Mouse (Mus musculus) midbrain, embryonic 11.5 days (tissue): Measurements from ENCODE around the gene Fabp2. TPM values are rescaled to one million over a fixed set of nuclear protein-coding genes. Genes with fewer than 3 reads are reported as not detected.

ENCODE experiments used
- ATAC-seq: fragments of 200-750 bp; cut with Nextera tagmentation; 2 replicates; pipeline ENCODE4 v1.8.0; 2017; ENCODE audit warnings: moderate TSS enrichment, moderate library complexity; ENCODE audit not compliant: low FRiP score
- DNase-seq: peaks from one replicate; pipeline ENCODE4 v3.0.0; 2015; ENCODE audit warnings: low spot score; ENCODE audit errors: missing footprints
- H3K27ac ChIP-seq: fragments of 300-500 bp; sonication (generic); 2 replicates; pipeline ENCODE4 v1.5.1; 2014; ENCODE audit warnings: low read depth, low read length
- H3K27me3 ChIP-seq: fragments of 300-500 bp; sonication (generic); 2 replicates; pipeline ENCODE4 v1.6.1; 2014; ENCODE audit warnings: mild to moderate bottlenecking, low read length, moderate library complexity, mixed read lengths; ENCODE audit not compliant: control insufficient read depth, insufficient read depth
- H3K36me3 ChIP-seq: fragments of 300-500 bp; sonication (generic); 2 replicates; pipeline ENCODE4 v1.6.1; 2014; ENCODE audit warnings: mild to moderate bottlenecking, low read length, moderate library complexity, mixed read lengths; ENCODE audit not compliant: control insufficient read depth, insufficient read depth
- H3K4me1 ChIP-seq: fragments of 300-500 bp; sonication (generic); 2 replicates; pipeline ENCODE4 v1.6.1; 2014; ENCODE audit warnings: low read length; ENCODE audit not compliant: control insufficient read depth, insufficient read depth
- H3K4me2 ChIP-seq: fragments of 300-500 bp; sonication (generic); 2 replicates; pipeline ENCODE4 v1.6.1; 2014; ENCODE audit warnings: mild to moderate bottlenecking, moderate library complexity
- H3K4me3 ChIP-seq: fragments of 300-500 bp; sonication (generic); 2 replicates; pipeline ENCODE4 v1.5.1; 2014; ENCODE audit warnings: low read depth, low read length
- H3K9ac ChIP-seq: fragments of 300-500 bp; sonication (generic); 2 replicates; pipeline ENCODE4 v1.6.1; 2014; ENCODE audit warnings: low read length
- H3K9me3 ChIP-seq: fragments of 300-500 bp; sonication (generic); 2 replicates; pipeline ENCODE4 v1.6.1; 2016; ENCODE audit warnings: low read length; ENCODE audit not compliant: control insufficient read depth
- WGBS: fragments of 180-500 bp; shearing (Covaris S2); extraction: QIAGEN DNeasy Blood & Tissue Kit; methylation state at CpG from one replicate; pipeline ENCODE4 v1.1.7; 2014; 5-methylcytosine and 5-hydroxymethylcytosine counted together
- polyA plus RNA-seq: library from polyadenylated mRNA; unstranded; fragments of >200 nt; fragmentation: Nextera tagmentation; extraction: Ambion mirVana; gene quantifications from 2 replicates; pipeline ENCODE4 v1.2.1, GENCODE M21; 2014

Fabp2 gene
- polyA plus RNA-seq, 1 experiment from 2014 or later, result not detected

DNA sequence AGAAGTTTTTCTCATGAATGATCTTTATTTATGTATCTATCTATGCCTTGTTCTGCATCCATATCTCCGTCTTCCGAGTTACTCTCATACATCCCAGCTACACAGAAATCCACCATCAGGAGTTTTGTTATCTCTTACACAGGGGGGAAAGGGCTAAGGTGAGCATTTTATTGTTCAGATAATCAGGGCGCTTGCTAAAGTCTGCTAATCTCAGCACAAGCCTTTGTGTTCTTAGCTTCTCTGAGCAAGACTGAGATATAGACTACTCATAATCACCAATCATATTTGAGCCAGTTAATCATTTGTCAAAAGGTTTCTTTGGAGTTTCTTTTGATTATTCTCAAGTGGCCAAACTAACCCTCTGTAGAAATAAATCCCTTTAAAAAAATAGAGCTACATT lies 17.3 kb upstream of the Fabp2 start:
- DNase-seq (no peak), ATAC-seq (no peak)
- H3K4me2 ChIP-seq, result no peak overlapping the region
- H3K4me3 ChIP-seq, result no peak overlapping the region
- H3K27me3 ChIP-seq, result no peaks in the 10 kb centered on the region
- H3K4me1 ChIP-seq, result no peaks in the 10 kb centered on the region
- WGBS, result 91% methylated on average over 3 of the region's 3 CpGs
- no peak overlapping the region for H3K27ac ChIP-seq
- no peaks in the 10 kb centered on the region for H3K36me3 ChIP-seq
- no peaks in the 10 kb centered on the region for H3K9me3 ChIP-seq
- H3K9ac ChIP-seq, result no peak overlapping the region

DNA sequence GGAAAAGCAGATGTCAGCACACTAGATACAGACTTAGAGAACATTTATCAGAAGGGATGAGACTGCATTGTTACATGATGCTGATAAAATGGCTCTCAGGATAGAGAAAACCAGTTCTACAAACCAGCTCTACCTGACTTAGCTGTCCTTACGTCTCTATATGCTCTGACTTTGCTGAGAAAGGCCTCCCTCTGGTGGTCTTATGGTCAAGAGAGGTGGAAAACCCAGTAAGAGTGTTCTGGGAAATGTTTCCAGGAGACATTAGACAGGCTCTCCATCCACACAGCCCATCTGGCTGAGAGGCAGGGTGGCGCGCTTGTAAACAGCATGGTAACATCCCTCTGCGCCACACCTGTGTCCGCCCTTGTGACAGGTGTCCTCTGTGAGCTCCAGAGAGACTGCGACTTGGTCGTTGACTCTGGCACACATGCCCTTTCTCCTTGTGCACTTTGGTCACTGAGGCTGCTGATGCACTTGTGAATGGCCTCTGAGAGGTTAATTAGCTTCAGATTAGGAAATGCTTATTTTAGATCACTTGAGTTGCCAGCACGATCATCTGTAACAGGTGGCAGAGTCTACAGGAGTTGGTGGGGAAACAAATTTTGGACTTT lies 16.1 kb upstream of the Fabp2 start:
- Histone ChIP-seq H3K4me1 (no peaks in the 10 kb centered on the region), H3K4me2 (no peak overlapping the region), H3K36me3 (no peaks in the 10 kb centered on the region), H3K27me3 (no peaks in the 10 kb centered on the region), H3K4me3 (no peak overlapping the region), H3K27ac (no peak overlapping the region), H3K9ac (no peak overlapping the region), H3K9me3 (no peaks in the 10 kb centered on the region)
- 90% methylated on average over 8 of the region's 8 CpGs for WGBS
- DNase-seq, result no peak
- ATAC-seq, result no peak

DNA sequence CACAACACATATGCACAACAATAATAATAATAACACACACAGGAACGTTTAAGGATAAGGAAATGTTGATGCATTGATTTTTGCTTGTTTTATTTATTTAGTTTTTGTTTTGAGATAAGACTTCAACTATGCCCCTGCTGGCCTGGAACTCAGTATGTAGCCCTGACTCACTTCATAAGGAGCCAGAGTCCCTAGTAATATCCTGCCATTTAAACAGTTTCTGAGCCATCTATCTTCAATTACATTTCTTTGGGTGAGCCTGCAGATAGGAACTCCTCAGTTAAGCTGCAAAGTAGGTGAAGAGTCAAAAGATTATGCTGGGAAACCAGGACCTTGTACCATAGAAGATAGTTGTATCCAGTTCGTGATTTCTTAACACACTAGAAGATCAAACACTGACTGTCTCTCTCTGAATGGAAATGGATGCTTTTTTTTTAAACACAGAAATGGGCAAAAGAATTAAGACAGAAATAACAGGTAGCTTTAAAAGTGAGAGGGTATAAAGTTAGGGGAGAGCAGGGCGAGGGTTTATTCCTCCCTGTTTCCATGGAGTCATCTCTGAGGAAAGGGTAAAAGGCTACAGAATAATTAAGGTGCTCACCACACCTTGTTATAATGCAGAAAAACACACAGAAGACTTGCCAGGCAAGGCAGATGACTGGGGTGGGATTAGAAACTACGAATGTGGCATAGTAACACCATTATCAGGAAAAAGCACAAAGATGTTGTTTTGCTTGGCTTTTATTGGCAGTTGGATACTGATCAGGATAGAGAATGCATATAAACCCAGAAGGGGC lies 7.2 kb upstream of the Fabp2 start:
- Histone ChIP-seq H3K36me3 (no peaks in the 10 kb centered on the region), H3K27ac (no peak overlapping the region), H3K9me3 (no peaks in the 10 kb centered on the region), H3K27me3 (no peaks in the 10 kb centered on the region), H3K9ac (no peak overlapping the region), H3K4me3 (no peak overlapping the region), H3K4me2 (no peak overlapping the region), H3K4me1 (no peaks in the 10 kb centered on the region)
- DNase-seq (no peak), ATAC-seq (no peak)
- WGBS, result 81% methylated on average over 4 of the region's 4 CpGs

DNA sequence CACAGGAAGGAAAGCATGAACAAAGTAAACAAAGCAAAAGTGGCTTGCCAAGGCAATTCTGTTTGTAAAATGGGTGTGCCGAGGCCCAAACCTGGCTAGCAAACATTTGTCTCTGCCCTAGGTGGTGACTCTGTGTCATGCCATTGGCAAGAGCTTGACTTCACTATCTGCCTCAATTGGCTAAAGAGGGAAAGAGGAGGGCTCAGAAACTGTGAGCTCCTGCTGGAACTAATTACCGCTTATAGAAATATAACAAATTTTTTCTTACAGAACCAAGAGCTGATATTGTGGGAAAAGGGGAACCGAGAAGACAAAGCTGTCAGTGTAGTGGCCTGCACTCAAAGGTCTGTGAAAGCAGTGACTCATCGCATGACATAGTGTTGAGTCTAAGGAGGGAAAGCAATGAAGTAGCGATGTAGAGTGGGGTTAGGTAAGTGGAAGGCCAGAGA lies 6.5 kb upstream of the Fabp2 start:
- Histone ChIP-seq H3K4me1 (no peaks in the 10 kb centered on the region), H3K9me3 (no peaks in the 10 kb centered on the region), H3K4me3 (no peak overlapping the region), H3K27me3 (no peaks in the 10 kb centered on the region), H3K36me3 (no peaks in the 10 kb centered on the region), H3K27ac (no peak overlapping the region), H3K9ac (no peak overlapping the region), H3K4me2 (no peak overlapping the region)
- 89% methylated on average over 5 of the region's 5 CpGs for WGBS
- DNase-seq, result no peak
- ATAC-seq, result no peak

DNA sequence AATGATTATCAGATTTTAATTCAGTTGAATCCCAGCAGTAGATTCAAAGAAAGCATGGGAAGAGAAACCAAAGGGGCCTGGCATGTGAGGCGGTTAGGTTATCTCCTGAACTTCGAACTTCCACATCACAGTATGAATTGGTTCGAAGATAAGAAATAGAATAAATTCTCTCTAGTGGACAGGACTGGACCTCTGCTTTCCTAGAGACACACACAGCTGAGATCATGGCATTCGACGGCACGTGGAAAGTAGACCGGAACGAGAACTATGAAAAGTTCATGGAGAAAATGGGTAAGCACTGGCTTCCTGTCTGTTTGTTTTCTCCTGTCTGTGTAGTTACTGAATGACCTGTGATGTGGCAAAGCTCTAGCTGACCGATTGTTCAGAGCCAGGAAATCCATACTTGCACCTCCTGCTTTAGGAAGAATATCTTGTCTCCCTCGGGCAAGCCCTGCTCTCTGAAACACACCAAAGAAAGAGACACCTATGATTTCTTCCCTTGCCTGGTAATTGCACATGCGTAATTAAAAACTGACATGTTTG lies 388 bp downstream of the Fabp2 start:
- Histone ChIP-seq H3K36me3 (no peaks in the 10 kb centered on the region), H3K9ac (no peak overlapping the region), H3K4me3 (no peak overlapping the region), H3K4me1 (no peaks in the 10 kb centered on the region), H3K27ac (no peak overlapping the region), H3K4me2 (no peak overlapping the region), H3K27me3 (no peaks in the 10 kb centered on the region), H3K9me3 (no peaks in the 10 kb centered on the region)
- DNase-seq (no peak), ATAC-seq (no peak)
- WGBS, result 91% methylated on average over 11 of the region's 11 CpGs

DNA sequence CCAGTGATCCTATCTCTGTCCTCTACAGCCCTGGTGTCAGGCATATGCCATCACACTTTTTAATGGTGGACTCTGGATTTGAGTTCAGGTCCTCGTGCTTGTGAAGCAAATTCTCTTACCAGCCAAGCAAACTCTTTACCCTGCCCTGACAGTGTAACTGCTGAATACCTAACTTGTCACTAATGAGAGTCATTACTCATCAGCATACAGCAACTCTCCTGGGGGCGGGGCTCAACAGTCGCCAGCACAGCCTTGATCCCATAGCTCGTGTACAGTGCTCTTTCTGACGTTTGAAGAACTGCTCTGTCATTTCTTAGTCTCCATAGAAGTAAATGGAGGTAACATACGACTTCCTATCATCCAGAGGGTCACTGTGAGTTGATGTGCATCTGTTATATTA lies 3.4 kb downstream of the Fabp2 start:
- no peaks in the 10 kb centered on the region for H3K4me1 ChIP-seq
- H3K27ac ChIP-seq, result no peak overlapping the region
- no peaks in the 10 kb centered on the region for H3K27me3 ChIP-seq
- H3K9me3 ChIP-seq, result no peaks in the 10 kb centered on the region
- H3K4me2 ChIP-seq, result no peak overlapping the region
- DNase-seq (no peak), ATAC-seq (no peak)
- H3K36me3 ChIP-seq, result no peaks in the 10 kb centered on the region
- 69% methylated on average over 6 of the region's 6 CpGs for WGBS
- no peak overlapping the region for H3K4me3 ChIP-seq
- no peak overlapping the region for H3K9ac ChIP-seq

DNA sequence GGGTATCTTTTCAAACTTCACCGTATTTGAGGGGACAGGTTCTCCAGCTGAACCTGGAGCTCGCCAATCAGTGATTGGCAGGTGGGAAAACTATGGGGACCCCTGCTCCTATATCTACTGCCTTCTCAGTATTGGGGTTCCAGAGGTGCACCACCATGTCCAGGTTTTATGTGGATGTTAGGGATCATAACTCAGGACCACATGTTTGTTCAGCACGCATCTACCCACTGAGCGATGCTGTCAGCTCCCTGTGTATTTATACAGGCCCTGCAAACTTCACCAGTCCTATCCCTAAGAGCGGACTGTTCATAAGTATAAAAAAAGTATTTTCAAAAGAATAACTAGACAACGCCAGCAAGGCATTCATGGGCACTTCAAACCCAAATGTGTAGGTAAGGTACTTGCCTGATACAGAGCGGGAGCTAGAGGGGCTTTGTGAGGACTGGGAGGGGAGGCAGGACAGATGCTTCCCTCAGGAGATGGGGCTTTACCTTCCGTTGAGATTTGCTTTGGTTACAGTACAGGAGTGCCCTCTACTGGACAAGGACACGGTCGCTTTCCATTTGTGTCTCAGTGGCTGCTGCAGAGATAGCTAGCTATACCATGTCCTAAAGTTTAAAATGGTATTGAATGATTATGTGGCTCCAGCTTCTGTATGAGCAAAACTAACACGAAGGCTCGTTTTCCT lies 9.0 kb downstream of the Fabp2 start:
- Histone ChIP-seq H3K36me3 (no peaks in the 10 kb centered on the region), H3K9ac (no peak overlapping the region), H3K27me3 (no peaks in the 10 kb centered on the region), H3K4me3 (no peak overlapping the region), H3K4me2 (no peak overlapping the region), H3K9me3 (no peaks in the 10 kb centered on the region), H3K4me1 (no peaks in the 10 kb centered on the region), H3K27ac (no peak overlapping the region)
- DNase-seq (peak; percentile 92), ATAC-seq (peak; percentile 74)
- 42% methylated on average over 12 of the region's 12 CpGs for WGBS

DNA sequence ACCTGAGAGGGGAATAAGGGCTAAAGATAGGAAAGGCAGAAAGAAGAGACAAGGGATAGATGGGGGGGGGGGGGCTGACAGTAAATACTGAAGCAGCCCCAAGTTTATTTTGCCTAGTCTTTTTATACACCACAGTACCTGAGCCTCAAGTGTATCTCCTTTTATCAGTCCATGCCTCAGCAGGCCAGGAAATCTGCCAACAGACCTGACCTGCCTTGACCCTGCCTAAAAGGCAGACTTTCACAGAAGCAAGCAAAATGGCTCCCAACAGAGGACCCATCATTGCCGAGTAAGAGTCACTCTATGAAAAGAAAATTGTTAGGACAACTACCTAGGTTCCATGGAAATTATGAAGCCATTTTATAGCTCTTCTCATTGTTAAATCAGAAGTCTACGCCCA lies 13.0 kb downstream of the Fabp2 start:
- Histone ChIP-seq H3K27me3 (no peaks in the 10 kb centered on the region), H3K4me1 (no peaks in the 10 kb centered on the region), H3K4me2 (no peak overlapping the region), H3K4me3 (no peak overlapping the region), H3K9me3 (no peaks in the 10 kb centered on the region), H3K36me3 (no peaks in the 10 kb centered on the region), H3K27ac (no peak overlapping the region), H3K9ac (no peak overlapping the region)
- ATAC-seq (no peak), DNase-seq (no peak)
- WGBS, result 77% methylated on average over 2 of the region's 2 CpGs

DNA sequence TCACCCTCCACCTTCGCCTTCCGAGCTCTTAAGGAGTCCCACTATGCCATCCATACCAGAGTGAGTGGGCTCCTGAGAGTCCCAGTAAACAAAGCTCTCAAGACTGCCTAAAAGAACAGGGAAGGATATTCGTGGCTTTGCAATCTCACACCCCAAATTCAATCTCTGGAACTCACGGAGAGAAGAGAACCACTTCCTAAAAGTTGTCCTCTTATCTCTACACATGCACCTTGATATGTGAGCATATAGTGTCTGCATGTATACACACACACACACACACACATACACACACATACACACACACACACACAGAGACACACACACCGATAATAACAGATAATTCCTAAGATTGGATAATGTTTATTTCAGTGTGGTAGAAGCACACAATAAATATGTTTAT lies 20.6 kb downstream of the Fabp2 start:
- no peak overlapping the region for H3K4me3 ChIP-seq
- no peak overlapping the region for H3K9ac ChIP-seq
- no peak for ATAC-seq
- no peaks in the 10 kb centered on the region for H3K4me1 ChIP-seq
- no peaks in the 10 kb centered on the region for H3K36me3 ChIP-seq
- H3K27ac ChIP-seq, result no peak overlapping the region
- H3K27me3 ChIP-seq, result no peaks in the 10 kb centered on the region
- no peaks in the 10 kb centered on the region for H3K9me3 ChIP-seq
- no peak for DNase-seq
- H3K4me2 ChIP-seq, result no peak overlapping the region
- WGBS, result 86% methylated on average over 5 of the region's 5 CpGs
